13 mouse cellular contexts compared by ENCODE assay signal in the genomic region with DNA sequence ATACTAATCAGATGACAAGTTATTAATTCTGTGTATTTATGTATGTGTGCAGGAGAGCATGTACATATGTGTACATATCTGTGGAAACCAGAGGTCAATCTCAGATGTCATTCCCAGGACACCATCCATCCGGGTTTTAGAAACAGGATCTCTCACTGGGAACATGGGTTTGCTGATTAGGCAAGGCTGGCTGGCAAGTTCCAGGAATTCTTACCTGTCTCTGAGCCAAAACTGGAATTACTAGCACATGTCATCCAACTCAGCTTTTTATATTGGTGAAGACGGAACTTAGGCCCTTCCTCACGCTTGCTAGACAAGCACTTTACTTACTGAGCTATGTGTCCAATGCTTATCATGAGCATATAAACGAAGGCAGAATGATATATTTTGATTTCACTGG.
DNase-seq lines count a peak whose midpoint lies in the region.
"Had no signal": no experiment of that assay in that cellular context is flagged by ENCODE, and none has a peak within 500 bp of the region (broad histone marks: within the 10 kb centered on the region; RNA-seq: fewer than 3 reads in every experiment).

No protein-coding gene starts in this region.

- intact Hi-C loops in heart, postnatal 25 days (cut with DNase I) = loop anchor here (10.0 kb wide), 1 partner anchor 60 kb away; no protein-coding TSS in a partner anchor

- DNase-seq in heart, adult 9 months (ENCODE audit: low spot score in 2 of 2) = peak; percentile 19 to 36
- no peak for DNase-seq in heart, postnatal 25 days (ENCODE audit: low spot score)
- peak; percentile 15 for DNase-seq in lung, postnatal 25 days (ENCODE audit: low spot score)
- no peak for DNase-seq in lung, adult 18-20 months
- DNase-seq in gastrocnemius, postnatal 10 days = peak; percentile 3
- DNase-seq in hindbrain, embryonic 10.5 days (ENCODE audit: low spot score) = no peak
- DNase-seq in left cerebral cortex, adult 8-10 months (ENCODE audit: low spot score in 2 of 2) = no peak
- DNase-seq: layer of hippocampus, adult 9-11 months; left cerebral cortex, postnatal 4 days; right cerebral cortex, postnatal 4 days had no signal

- H3K27me3 ChIP-seq in hindbrain, embryonic 10.5 days (ENCODE audit: insufficient read depth, poor library complexity, severe bottlenecking) = no peaks in the 10 kb centered on the region
- H3K27me3 ChIP-seq: CH12.LX; liver, embryonic 15.5 days; neural tube, embryonic 12.5 days had no signal

- H3K36me3 ChIP-seq in hindbrain, embryonic 10.5 days = no peaks in the 10 kb centered on the region
- H3K36me3 ChIP-seq: liver, embryonic 15.5 days; neural tube, embryonic 12.5 days had no signal

- H3K9me3 ChIP-seq in hindbrain, embryonic 10.5 days = no peaks in the 10 kb centered on the region
- H3K9me3 ChIP-seq: liver, embryonic 15.5 days; neural tube, embryonic 12.5 days had no signal

- 80% methylated on average over 4 of the region's 4 CpGs for WGBS in hindbrain, embryonic 10.5 days

- H3K4me1 ChIP-seq in hindbrain, embryonic 10.5 days (replicated peaks) = no peaks in the 10 kb centered on the region
- H3K4me1 ChIP-seq: liver, embryonic 15.5 days; neural tube, embryonic 12.5 days had no signal

- H3K4me3 ChIP-seq in hindbrain, embryonic 10.5 days = no peak overlapping the region
- H3K4me3 ChIP-seq: liver, embryonic 15.5 days; neural tube, embryonic 12.5 days had no signal

- H3K27ac ChIP-seq in hindbrain, embryonic 10.5 days = no peak overlapping the region
- H3K27ac ChIP-seq: liver, embryonic 15.5 days; neural tube, embryonic 12.5 days had no signal

Comparison
In these comparisons a context has a peak if more than half of its experiments do, and no peak if none do; other contexts are left out.
1. DNase-seq: peak in heart, adult 9 months (2 of 2), lung, postnatal 25 days (single experiment) and gastrocnemius, postnatal 10 days (single experiment); none in heart, postnatal 25 days (single experiment), lung, adult 18-20 months (0 of 2), hindbrain, embryonic 10.5 days (single experiment) and left cerebral cortex, adult 8-10 months (0 of 2).